Mouse (Mus musculus) heart, postnatal 25 days (tissue): Measurements from ENCODE around the gene Wdr47. TPM values are rescaled to one million over a fixed set of nuclear protein-coding genes. Genes with fewer than 3 reads are reported as not detected.
A peak's percentile ranks its signal among the peaks of the same experiment; 100 is the strongest.
"Not testable (repeated sequence)": the region's sequence is repeated elsewhere in the genome, so short reads cannot be mapped to it uniquely, and the experiment has no call there.

Experiments
- DNase-seq: peaks from one replicate; pipeline ENCODE4 v3.0.0; 2022; ENCODE audit warnings: low spot score
- intact Hi-C: fragments of 180-260 bp; cut with DNase I; formaldehyde crosslinking; loops from one replicate; pipeline ENCODE4 v1.15.1; 2025
- total RNA-seq, 2 experiments: library from RNA; stranded (reverse); gene quantifications; 2 replicates each; pipeline ENCODE4 v1.2.3; 2021

The Wdr47 gene
- total RNA-seq, 2 experiments from 2014 or later, result 7.4 to 9.7 TPM

- intact Hi-C loops, result loop anchor here (2.0 to 5.0 kb wide), 2 partner anchors 19 to 130 kb away; partner anchors contain the start of gene Gpsm2
- DNase-seq, result no peak
These were observed 747 bp downstream of the Wdr47 start for GRCm38 (mm10) chr3:108591530-108592522.

DNA sequence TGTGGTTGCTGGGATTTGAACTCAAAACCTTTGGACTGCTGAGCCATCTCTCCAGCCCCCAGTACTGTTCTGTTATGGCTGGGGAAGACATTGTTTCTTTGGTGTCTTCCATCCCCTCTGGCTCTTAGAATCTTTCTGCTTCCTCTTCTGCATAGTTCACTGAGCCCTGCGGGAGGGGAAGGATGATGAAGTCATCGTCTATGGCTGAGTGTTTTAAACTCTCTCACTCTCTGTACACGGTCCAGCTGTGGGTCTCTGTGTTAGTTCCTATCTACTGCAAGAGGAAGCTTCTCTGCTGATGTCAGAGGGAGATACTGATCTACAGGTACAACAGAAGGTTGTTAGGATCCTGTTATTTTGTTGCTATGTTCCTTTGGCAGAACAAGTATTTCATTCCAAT lies 17.8 kb downstream of the Wdr47 start:
- intact Hi-C loops, result no loop called here
- DNase-seq, result no peak

GRCm38 (mm10) chr3:108634761-108635160 lies 43.7 kb downstream of the Wdr47 start:
- intact Hi-C loops, result no loop called here
- no peak for DNase-seq

GRCm38 (mm10) chr3:108639412-108639811 lies 48.3 kb downstream of the Wdr47 start:
- DNase-seq, result no peak
- intact Hi-C loops, result no loop called here

- DNase-seq, result no peak
- intact Hi-C loops, result no loop called here
These were observed 49.9 kb downstream of the Wdr47 start for GRCm38 (mm10) chr3:108640998-108641397.

GRCm38 (mm10) chr3:108644856-108645255 lies 53.8 kb downstream of the Wdr47 start:
- intact Hi-C loops, result no loop called here
- no peak for DNase-seq

DNA sequence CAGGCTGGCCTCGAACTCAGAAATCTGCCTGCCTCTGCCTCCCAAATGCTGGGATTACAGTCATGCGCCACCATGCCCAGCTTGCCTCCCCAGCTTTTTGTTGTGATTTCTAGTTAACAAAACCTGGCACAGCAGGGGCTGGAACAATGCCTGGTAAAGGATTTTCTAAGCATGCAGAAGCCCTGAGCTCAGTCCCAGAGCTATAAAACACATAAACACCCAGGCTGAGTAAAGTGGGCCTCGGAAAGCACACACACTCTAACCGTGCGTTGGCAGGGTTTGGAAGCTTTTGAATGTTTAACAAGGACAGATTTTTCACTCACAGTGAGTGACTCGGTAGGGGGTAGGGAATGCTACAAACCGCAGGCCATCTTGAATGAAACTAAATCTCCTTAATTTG lies 55.0 kb downstream of the Wdr47 start:
- intact Hi-C loops, result no loop called here
- DNase-seq, result no peak

DNA sequence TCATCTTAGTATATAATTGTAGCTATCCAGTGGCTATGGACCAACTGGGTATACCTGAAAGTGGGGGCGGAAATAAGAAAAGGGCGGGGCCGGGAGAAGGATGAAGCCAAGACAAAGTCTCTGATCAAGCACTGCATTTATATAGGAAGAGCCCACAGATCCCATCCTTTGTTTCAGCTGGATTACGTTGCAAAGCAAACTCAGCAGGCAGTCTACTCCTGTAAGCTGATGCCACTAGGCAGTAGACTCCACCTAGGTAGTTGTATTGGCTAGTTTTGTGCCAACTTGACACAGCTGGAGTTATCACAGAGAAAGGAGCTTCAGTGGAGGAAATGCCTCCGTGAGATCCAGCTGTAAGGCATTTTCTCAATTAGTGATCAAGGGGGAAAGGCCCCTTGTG lies 56.6 kb downstream of the Wdr47 start:
- intact Hi-C loops, DNase-seq: not testable (repeated sequence)

DNA sequence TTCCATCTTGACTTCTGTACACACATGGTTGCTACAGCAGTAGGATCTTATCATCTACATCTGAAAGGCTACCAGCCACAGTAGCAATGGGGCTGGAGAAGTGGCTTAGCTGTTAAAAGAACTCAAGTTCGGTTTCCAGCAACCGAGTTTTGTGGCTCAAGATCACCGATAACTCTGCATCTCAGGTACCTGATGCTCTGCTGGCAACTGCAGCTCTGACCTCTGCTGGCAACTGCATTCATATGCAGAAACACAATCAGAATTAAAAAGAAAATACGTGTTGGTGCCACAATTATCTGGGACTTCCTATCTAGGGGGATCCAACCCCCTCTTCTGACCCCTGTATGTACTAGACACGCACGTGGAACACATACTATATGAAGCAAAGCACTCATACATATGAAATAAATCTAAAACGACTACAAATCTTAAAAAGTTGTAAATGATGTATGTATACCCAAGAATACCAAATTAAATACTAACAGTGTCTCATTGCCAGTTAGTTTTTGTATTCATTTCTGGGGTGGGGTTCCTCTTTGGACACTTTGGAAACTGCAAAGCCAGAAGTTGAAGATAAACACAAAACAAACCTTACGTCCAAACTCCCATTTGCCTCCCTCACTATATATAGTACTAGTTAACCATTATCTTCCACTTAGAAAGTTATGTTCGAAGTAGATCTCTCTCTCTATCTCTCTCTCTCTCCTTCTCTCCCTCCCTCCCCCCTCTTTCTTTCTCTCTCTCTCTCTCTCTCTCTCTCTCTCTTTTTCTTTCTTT lies 62.0 kb downstream of the Wdr47 start:
- intact Hi-C loops, result no loop called here
- no peak for DNase-seq

GRCm38 (mm10) chr3:108653710-108654379 lies 62.8 kb downstream of the Wdr47 start, which contains the start of gene Clcc1:
Gene Clcc1, plus strand, starts transcription at chr3:108653913.
- intact Hi-C loops, result loop anchor here (2.0 kb wide), 1 partner anchor 91 kb away; the partner anchor contains the start of gene Tmem167b
- peak; percentile 93 for DNase-seq

DNA sequence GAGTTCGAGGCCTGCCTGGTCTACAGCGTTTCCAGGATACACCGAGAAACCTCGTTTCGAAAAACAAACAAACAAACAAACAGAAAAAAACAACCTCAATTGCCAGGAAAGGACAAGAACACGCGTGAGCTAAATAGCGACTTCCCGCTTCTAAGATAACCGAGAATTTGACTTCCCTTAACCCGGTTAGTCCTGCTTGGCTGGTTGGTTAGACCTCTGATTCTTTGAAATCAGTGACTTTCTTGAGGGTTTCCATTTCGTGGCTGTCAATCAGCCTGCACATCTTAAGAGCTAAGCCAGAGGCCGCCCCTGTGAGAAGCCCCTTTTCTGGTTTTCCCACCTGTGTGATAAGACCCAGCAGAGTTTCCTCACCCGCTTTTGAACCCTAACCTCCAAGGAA lies 63.5 kb downstream of the Wdr47 start:
- no peak for DNase-seq
- intact Hi-C loops, result loop anchor here (2.0 kb wide), 1 partner anchor 92 kb away; the partner anchor contains the start of gene Tmem167b

GRCm38 (mm10) chr3:108655486-108655885 lies 64.4 kb downstream of the Wdr47 start:
- no peak for DNase-seq
- intact Hi-C loops, result loop anchor here (2.0 kb wide), 1 partner anchor 93 kb away; the partner anchor contains the start of gene Tmem167b

DNA sequence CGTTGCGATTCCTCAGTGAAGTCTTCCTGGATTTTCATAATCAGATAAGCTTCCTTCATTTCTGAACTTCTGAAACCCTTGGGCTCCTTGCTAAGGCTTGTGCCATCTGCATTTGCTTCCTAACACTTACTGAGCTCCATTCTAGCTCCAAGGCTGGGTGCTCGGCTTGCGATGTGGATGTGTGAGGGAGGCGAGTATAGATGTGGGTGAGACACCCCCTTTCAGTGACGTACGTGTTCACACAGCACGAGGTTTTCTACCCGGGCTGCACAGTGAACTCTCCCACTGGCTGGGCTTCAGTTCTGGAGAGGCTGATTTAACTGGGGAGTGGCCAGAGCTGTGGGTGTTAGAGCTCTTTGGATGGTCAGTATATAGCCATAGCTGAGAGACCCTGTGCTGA lies 67.5 kb downstream of the Wdr47 start:
- no peak for DNase-seq
- intact Hi-C loops, result no loop called here

DNA sequence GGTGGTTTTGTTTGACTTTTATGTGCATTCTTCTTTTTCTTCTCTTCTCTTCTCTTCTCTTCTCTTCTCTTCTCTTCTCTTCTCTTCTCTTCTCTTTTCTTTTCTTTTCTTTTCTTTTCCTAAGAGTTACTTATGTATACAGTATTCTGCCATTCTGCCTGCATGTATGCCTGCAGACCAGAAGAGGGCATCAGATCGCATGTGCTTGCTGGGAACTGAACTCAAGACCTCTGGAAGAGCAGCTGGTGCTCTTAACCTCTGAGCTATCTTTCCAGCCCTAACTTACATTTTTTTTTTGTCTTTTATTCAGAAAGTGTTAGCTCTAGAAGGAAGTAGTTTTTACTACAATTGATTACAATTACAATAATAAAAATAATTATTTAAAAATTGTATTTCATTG lies 69.9 kb downstream of the Wdr47 start:
- intact Hi-C loops, result no loop called here
- no peak for DNase-seq

GRCm38 (mm10) chr3:108676616-108677015 lies 85.5 kb downstream of the Wdr47 start:
- DNase-seq, result no peak
- intact Hi-C loops, result no loop called here

- intact Hi-C loops, result no loop called here
- no peak for DNase-seq
These were observed 89.9 kb downstream of the Wdr47 start for GRCm38 (mm10) chr3:108681004-108681403.

DNA sequence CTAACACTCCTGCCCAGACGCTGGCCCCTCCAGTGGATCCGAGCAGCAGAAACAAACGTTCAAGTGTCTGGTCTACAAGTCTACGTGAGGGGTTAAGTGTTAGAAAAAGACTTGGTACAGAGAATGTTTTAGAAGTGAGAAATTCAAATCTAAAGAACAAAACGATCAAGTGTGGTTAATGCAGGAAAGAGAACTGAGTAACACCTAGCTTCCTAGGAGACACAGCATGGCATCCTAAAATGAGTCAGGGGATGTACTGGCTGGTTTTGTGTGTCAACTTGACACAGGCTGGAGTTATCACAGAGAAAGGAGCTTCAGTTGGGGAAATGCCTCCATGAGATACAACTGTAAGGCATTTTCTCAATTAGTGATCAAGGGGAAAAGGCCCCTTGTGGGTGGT lies 92.5 kb downstream of the Wdr47 start:
- intact Hi-C loops, DNase-seq: not testable (repeated sequence)

GRCm38 (mm10) chr3:108685701-108686100 lies 94.6 kb downstream of the Wdr47 start:
- intact Hi-C loops, result no loop called here
- no peak for DNase-seq

GRCm38 (mm10) chr3:108689015-108689441 lies 97.9 kb downstream of the Wdr47 start:
- intact Hi-C loops, result no loop called here
- no peak for DNase-seq

- no peak for DNase-seq
- intact Hi-C loops, result no loop called here
These were observed 98.4 kb downstream of the Wdr47 start for GRCm38 (mm10) chr3:108689446-108689845.
